In the genomic region with DNA sequence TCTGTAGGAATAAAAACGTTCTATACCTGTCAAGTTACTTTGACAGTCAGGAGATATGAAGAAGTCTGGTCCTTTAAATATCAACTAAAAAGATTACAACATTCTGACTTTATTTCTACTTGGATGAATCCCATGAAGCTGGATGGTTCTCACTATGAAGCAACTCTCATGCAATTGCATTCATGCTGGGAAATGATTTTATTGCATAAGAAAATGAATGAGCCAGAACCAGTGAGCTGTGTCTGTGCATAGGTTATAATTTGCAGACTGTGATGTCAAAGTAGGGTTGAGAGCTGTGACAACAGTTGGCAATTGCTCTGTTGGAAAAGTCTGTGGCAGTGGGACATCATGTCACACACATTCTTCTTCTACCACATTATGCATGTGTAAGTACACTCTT, we compare ENCODE assay signal across 28 mouse cellular contexts.
DNase-seq lines count a peak whose midpoint lies in the region; ATAC-seq and TF ChIP-seq lines count a peak whose summit lies in the region.
"Had no signal": no experiment of that assay in that cellular context is flagged by ENCODE, and none has a peak within 500 bp of the region (broad histone marks: within the 10 kb centered on the region; RNA-seq: fewer than 3 reads in every experiment).

No protein-coding gene starts in this region.

- H3K36me3 ChIP-seq in forebrain, postnatal 0 days (ENCODE audit: insufficient read depth) = no peaks in the 10 kb centered on the region
- no peaks in the 10 kb centered on the region for H3K36me3 ChIP-seq in forebrain, embryonic 11.5 days (ENCODE audit: control insufficient read depth, insufficient read depth, low read length)
- H3K36me3 ChIP-seq in lung, postnatal 0 days (ENCODE audit: insufficient read depth, low read length) = no peaks in the 10 kb centered on the region
- H3K36me3 ChIP-seq in hindbrain, embryonic 13.5 days = no peaks in the 10 kb centered on the region
- H3K36me3 ChIP-seq: heart, embryonic 12.5 days; hindbrain, embryonic 15.5 days; neural tube, embryonic 12.5 days had no signal

- no peak overlapping the region for H3K4me2 ChIP-seq in forebrain, postnatal 0 days (ENCODE audit: low read depth)
- H3K4me2 ChIP-seq in forebrain, embryonic 11.5 days (ENCODE audit: low read depth, low read length, severe bottlenecking) = no peak overlapping the region
- no peak overlapping the region for H3K4me2 ChIP-seq in lung, postnatal 0 days (replicated peaks; ENCODE audit: low read depth, low read length)
- no peak overlapping the region for H3K4me2 ChIP-seq in hindbrain, embryonic 13.5 days
- H3K4me2 ChIP-seq: forebrain, embryonic 13.5 days; heart, embryonic 12.5 days; hindbrain, embryonic 15.5 days; midbrain, embryonic 11.5 days; neural tube, embryonic 12.5 days had no signal

- ATAC-seq in forebrain, postnatal 0 days = peak; percentile 43; the same call in 1 of the 2 replicates
- ATAC-seq in forebrain, embryonic 11.5 days (replicated peaks; ENCODE audit: low FRiP score) = no peak
- peak; percentile 58 for ATAC-seq in lung, postnatal 0 days
- ATAC-seq in hindbrain, embryonic 13.5 days (ENCODE audit: low FRiP score) = no peak
- ATAC-seq: activated CD4-positive, CD25-positive, alpha-beta regulatory T cell, adult 4 months; CD4-positive, CD25-positive, alpha-beta regulatory T cell, adult 4 months; forebrain, embryonic 13.5 days; inflammation-experienced regulatory T-cells, adult 6 months had no signal

- peak; percentile 40; the same call in 1 of the 2 replicates for TF ChIP-seq EP300 in lung, postnatal 0 days (IDR thresholded peaks at IDR 0.05)

- DNase-seq in forebrain, postnatal 0 days = no peak
- no peak for DNase-seq in forebrain, embryonic 11.5 days (ENCODE audit: low spot score)
- peak; percentile 72 for DNase-seq in lung, postnatal 0 days (ENCODE audit: low spot score)
- no peak for DNase-seq in lung, postnatal 14 days
- peak; percentile 72 for DNase-seq in fat pad, adult 2 months (ENCODE audit: extremely low read depth, low read depth, low spot score)
- no peak for DNase-seq in heart, adult 18-20 months
- DNase-seq: cerebellum, adult 11-12 months; cerebellum, postnatal 10 days; gastrocnemius, postnatal 14 days; heart, adult 2 months; kidney, adult 11 months; kidney, postnatal 14 days; liver; right cerebral cortex, adult 18-20 months; right cerebral cortex, postnatal 4 days; thymus, adult 2 months; thymus, postnatal 36 days had no signal

- H3K27me3 ChIP-seq in forebrain, postnatal 0 days (ENCODE audit: insufficient read depth, low read length) = no peaks in the 10 kb centered on the region
- H3K27me3 ChIP-seq in forebrain, embryonic 11.5 days (ENCODE audit: control insufficient read depth, insufficient read depth, low read length) = no peaks in the 10 kb centered on the region
- no peaks in the 10 kb centered on the region for H3K27me3 ChIP-seq in lung, postnatal 0 days (replicated peaks; ENCODE audit: insufficient read depth, low read length)
- no peaks in the 10 kb centered on the region for H3K27me3 ChIP-seq in hindbrain, embryonic 13.5 days
- H3K27me3 ChIP-seq: forebrain, embryonic 13.5 days; heart, embryonic 12.5 days; hindbrain, embryonic 15.5 days; neural tube, embryonic 12.5 days had no signal

- TF ChIP-seq CTCF in forebrain, postnatal 0 days (IDR thresholded peaks at IDR 0.05; ENCODE audit: low read depth) = no peak
- TF ChIP-seq CTCF in lung, postnatal 0 days (IDR thresholded peaks at IDR 0.05) = no peak

- H3K4me3 ChIP-seq in forebrain, postnatal 0 days (ENCODE audit: low read depth, low read length) = no peak overlapping the region
- no peak overlapping the region for H3K4me3 ChIP-seq in forebrain, embryonic 11.5 days (ENCODE audit: low read depth, low read length)
- H3K4me3 ChIP-seq in lung, postnatal 0 days (ENCODE audit: low read depth, low read length) = no peak overlapping the region
- H3K4me3 ChIP-seq in hindbrain, embryonic 13.5 days = no peak overlapping the region
- H3K4me3 ChIP-seq: erythroblast, embryonic 14.5 days; forebrain, embryonic 13.5 days; heart, adult 2 months; heart, embryonic 12.5 days; hindbrain, embryonic 15.5 days; myocyte; neural tube, embryonic 12.5 days had no signal

- no peak overlapping the region for H3K9ac ChIP-seq in forebrain, postnatal 0 days
- H3K9ac ChIP-seq in forebrain, embryonic 11.5 days (ENCODE audit: low read length) = no peak overlapping the region
- H3K9ac ChIP-seq in lung, postnatal 0 days (replicated peaks; ENCODE audit: low read depth) = no peak overlapping the region
- no peak overlapping the region for H3K9ac ChIP-seq in hindbrain, embryonic 13.5 days
- H3K9ac ChIP-seq: forebrain, embryonic 13.5 days; heart, embryonic 12.5 days; hindbrain, embryonic 15.5 days; neural tube, embryonic 12.5 days had no signal

- no peak overlapping the region for H3K27ac ChIP-seq in forebrain, postnatal 0 days (ENCODE audit: low read depth, low read length)
- H3K27ac ChIP-seq in forebrain, embryonic 11.5 days (ENCODE audit: low read depth, low read length) = no peak overlapping the region
- H3K27ac ChIP-seq in lung, postnatal 0 days (ENCODE audit: low read length) = no peak overlapping the region
- H3K27ac ChIP-seq in hindbrain, embryonic 13.5 days = no peak overlapping the region
- H3K27ac ChIP-seq: forebrain, embryonic 13.5 days; heart, adult 2 months; hindbrain, embryonic 15.5 days; neural tube, embryonic 12.5 days had no signal

- no peaks in the 10 kb centered on the region for H3K9me3 ChIP-seq in forebrain, postnatal 0 days (ENCODE audit: low read length)
- H3K9me3 ChIP-seq in forebrain, embryonic 11.5 days (ENCODE audit: control insufficient read depth, low read length) = no peaks in the 10 kb centered on the region
- no peaks in the 10 kb centered on the region for H3K9me3 ChIP-seq in lung, postnatal 0 days (ENCODE audit: low read length)
- no peaks in the 10 kb centered on the region for H3K9me3 ChIP-seq in hindbrain, embryonic 13.5 days
- H3K9me3 ChIP-seq: forebrain, embryonic 13.5 days; heart, embryonic 12.5 days; hindbrain, embryonic 15.5 days; neural tube, embryonic 12.5 days had no signal

- 74% methylated on average over 1 of the region's 1 CpGs for WGBS in forebrain, postnatal 0 days
- 67% methylated on average over 1 of the region's 1 CpGs for whole genome bisulfite sequencing in forebrain, embryonic 11.5 days
- 33% methylated on average over 1 of the region's 1 CpGs for WGBS in lung, postnatal 0 days
- 68% methylated on average over 1 of the region's 1 CpGs for WGBS in hindbrain, embryonic 13.5 days

- no peaks in the 10 kb centered on the region for H3K4me1 ChIP-seq in forebrain, postnatal 0 days (ENCODE audit: insufficient read depth)
- H3K4me1 ChIP-seq in forebrain, embryonic 11.5 days (replicated peaks; ENCODE audit: control insufficient read depth, insufficient read depth, low read length) = no peaks in the 10 kb centered on the region
- no peaks in the 10 kb centered on the region for H3K4me1 ChIP-seq in lung, postnatal 0 days (ENCODE audit: insufficient read depth, low read depth, low read length)
- no peaks in the 10 kb centered on the region for H3K4me1 ChIP-seq in hindbrain, embryonic 13.5 days (replicated peaks)
- H3K4me1 ChIP-seq: heart, embryonic 12.5 days; hindbrain, embryonic 15.5 days; neural tube, embryonic 12.5 days had no signal

Comparison
In these comparisons a context has a peak if more than half of its experiments do, and no peak if none do; other contexts are left out.
1. ATAC-seq: peak in forebrain, postnatal 0 days (single experiment) and lung, postnatal 0 days (single experiment); none in forebrain, embryonic 11.5 days (single experiment) and hindbrain, embryonic 13.5 days (single experiment).
2. DNase-seq: peak in lung, postnatal 0 days (single experiment) and fat pad, adult 2 months (single experiment); none in forebrain, postnatal 0 days (single experiment), forebrain, embryonic 11.5 days (single experiment), lung, postnatal 14 days (single experiment) and heart, adult 18-20 months (0 of 2).